Mouse (Mus musculus): ENCODE measurements around the gene Pax4. TPM values are rescaled to one million over a fixed set of nuclear protein-coding genes. Genes with fewer than 3 reads are reported as not detected.

Gene Pax4
- polyA plus RNA-seq, 1 experiment from 2014 or later = not detected

GRCm38 (mm10) chr6:28479865-28480751 is 31.0 kb upstream of the Pax4 start:
- peak overlapping the region; percentile 77 for H3K4me2 ChIP-seq
- H3K27ac ChIP-seq = peak overlapping the region; percentile 84
- under 1% methylated on average over 68 of the region's 68 CpGs for WGBS
- peak; percentile 98 for ATAC-seq (ENCODE audit: insufficient number of reproducible peaks, insufficient read depth, low FRiP score, low TSS enrichment, low read depth)
- peak overlapping the region; percentile 84 for H3K4me3 ChIP-seq (replicated peaks)
- H3K27me3 ChIP-seq = no peaks in the 10 kb centered on the region; the same call in 1 of the 2 replicates
- H3K9me3 ChIP-seq = no peaks in the 10 kb centered on the region
- peak overlapping the region; percentile 85 for H3K9ac ChIP-seq (replicated peaks)
- H3K4me1 ChIP-seq (replicated peaks) = peaks cover 29% of the 10 kb centered on the region
- H3K36me3 ChIP-seq = peaks cover 9% of the 10 kb centered on the region

GRCm38 (mm10) chr6:28474839-28475238 is 25.7 kb upstream of the Pax4 start, which contains the start of gene Snd1:
Gene Snd1, plus strand, starts transcription at chr6:28475139.
- ATAC-seq (ENCODE audit: insufficient number of reproducible peaks, insufficient read depth, low FRiP score, low TSS enrichment, low read depth) = no peak
- Histone ChIP-seq H3K4me3 (replicated peaks) (no peak within 1 kb of the TSS), H3K27ac (no peak within 1 kb of the TSS), H3K36me3 (no peaks in the 10 kb centered on the region), H3K9me3 (no peaks in the 10 kb centered on the region), H3K4me1 (replicated peaks) (peaks cover 4% of the 10 kb centered on the region; the same call in 1 of the 2 replicates), H3K27me3 (no peaks in the 10 kb centered on the region; the same call in 1 of the 2 replicates), H3K9ac (replicated peaks) (no peak within 1 kb of the TSS), H3K4me2 (no peak within 1 kb of the TSS)
- 82% methylated on average over 5 of the region's 5 CpGs for WGBS

GRCm38 (mm10) chr6:28474211-28474610 is 25.1 kb upstream of the Pax4 start:
- H3K27me3 ChIP-seq = no peaks in the 10 kb centered on the region; the same call in 1 of the 2 replicates
- H3K4me1 ChIP-seq (replicated peaks) = peaks cover 3% of the 10 kb centered on the region; the same call in 1 of the 2 replicates
- no peak overlapping the region for H3K9ac ChIP-seq (replicated peaks)
- no peak overlapping the region for H3K4me2 ChIP-seq
- ATAC-seq (ENCODE audit: insufficient number of reproducible peaks, insufficient read depth, low FRiP score, low TSS enrichment, low read depth) = no peak
- H3K4me3 ChIP-seq (replicated peaks) = no peak overlapping the region
- 79% methylated on average over 4 of the region's 4 CpGs for WGBS
- H3K9me3 ChIP-seq = no peaks in the 10 kb centered on the region
- H3K27ac ChIP-seq = no peak overlapping the region
- H3K36me3 ChIP-seq = no peaks in the 10 kb centered on the region

- no peak overlapping the region for H3K9ac ChIP-seq (replicated peaks)
- no peaks in the 10 kb centered on the region for H3K27me3 ChIP-seq
- no peak overlapping the region for H3K4me2 ChIP-seq
- H3K36me3 ChIP-seq = no peaks in the 10 kb centered on the region
- no peak for ATAC-seq (ENCODE audit: insufficient number of reproducible peaks, insufficient read depth, low FRiP score, low TSS enrichment, low read depth)
- H3K4me1 ChIP-seq (replicated peaks) = no peaks in the 10 kb centered on the region
- 87% methylated on average over 9 of the region's 9 CpGs for WGBS
- H3K27ac ChIP-seq = no peak overlapping the region
- H3K4me3 ChIP-seq (replicated peaks) = no peak overlapping the region
- H3K9me3 ChIP-seq = no peaks in the 10 kb centered on the region
Observed at GRCm38 (mm10) chr6:28471284-28472035, 22.3 kb upstream of the Pax4 start.

GRCm38 (mm10) chr6:28470621-28471020 is 21.5 kb upstream of the Pax4 start:
- no peaks in the 10 kb centered on the region for H3K27me3 ChIP-seq
- no peaks in the 10 kb centered on the region for H3K36me3 ChIP-seq
- H3K9me3 ChIP-seq = no peaks in the 10 kb centered on the region
- no peak overlapping the region for H3K4me3 ChIP-seq (replicated peaks)
- ATAC-seq (ENCODE audit: insufficient number of reproducible peaks, insufficient read depth, low FRiP score, low TSS enrichment, low read depth) = no peak
- H3K27ac ChIP-seq = no peak overlapping the region
- H3K4me2 ChIP-seq = no peak overlapping the region
- H3K4me1 ChIP-seq (replicated peaks) = no peaks in the 10 kb centered on the region
- 74% methylated on average over 5 of the region's 5 CpGs for WGBS
- no peak overlapping the region for H3K9ac ChIP-seq (replicated peaks)

DNA sequence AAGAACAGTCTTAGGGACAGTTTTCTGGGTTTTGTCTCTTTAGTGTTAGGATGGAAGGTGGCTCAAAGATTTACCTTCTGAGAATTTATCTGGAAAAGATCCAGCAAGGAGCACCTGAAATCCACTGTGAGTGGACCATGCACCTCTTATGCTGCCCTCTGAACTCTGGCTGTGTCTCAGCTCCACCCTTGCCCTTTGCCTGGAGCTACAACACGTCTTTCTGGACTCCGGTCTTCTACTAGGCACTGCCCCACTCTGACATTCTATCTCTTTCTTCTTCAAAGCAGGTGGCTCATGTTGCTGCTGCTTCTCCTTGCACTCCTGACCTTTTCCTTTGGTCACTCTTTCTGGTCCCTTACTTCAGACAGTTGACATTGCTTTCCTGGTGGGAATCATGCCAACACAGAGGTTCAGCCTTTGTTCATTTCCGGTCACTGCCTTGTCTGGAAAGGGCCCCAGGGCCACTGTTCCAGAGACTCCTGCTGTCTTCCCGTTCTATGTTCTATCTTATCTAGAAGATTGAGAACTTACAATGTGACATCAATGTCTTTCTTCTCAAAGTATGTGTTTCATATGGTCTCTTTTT is 21.0 kb upstream of the Pax4 start:
- Histone ChIP-seq H3K9ac (replicated peaks) (no peak overlapping the region), H3K4me1 (replicated peaks) (no peaks in the 10 kb centered on the region), H3K4me3 (replicated peaks) (no peak overlapping the region), H3K4me2 (no peak overlapping the region), H3K9me3 (no peaks in the 10 kb centered on the region), H3K27ac (no peak overlapping the region), H3K27me3 (no peaks in the 10 kb centered on the region), H3K36me3 (no peaks in the 10 kb centered on the region)
- WGBS = 68% methylated on average over 4 of the region's 4 CpGs
- no peak for ATAC-seq (ENCODE audit: insufficient number of reproducible peaks, insufficient read depth, low FRiP score, low TSS enrichment, low read depth)

DNA sequence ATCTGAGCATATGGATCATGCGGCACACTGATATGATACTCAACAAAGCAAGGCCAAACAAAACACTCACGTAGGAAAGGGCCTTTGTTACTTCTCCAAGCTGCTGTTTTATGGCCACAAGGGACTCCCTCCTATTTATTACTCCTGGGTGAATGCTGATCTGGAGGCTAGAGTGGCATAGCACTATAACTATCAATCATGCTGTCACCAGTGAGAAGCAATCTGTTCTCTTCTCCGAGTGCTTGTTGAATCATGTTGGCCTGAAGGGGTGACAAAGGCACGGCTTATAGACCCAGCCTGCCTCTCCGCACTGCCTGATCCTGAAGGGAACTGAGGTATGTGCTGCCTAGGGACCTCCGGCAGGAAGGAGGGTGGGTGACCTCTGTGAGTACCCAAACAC is 15.5 kb upstream of the Pax4 start:
- Histone ChIP-seq H3K4me1 (replicated peaks) (peaks cover 6% of the 10 kb centered on the region; the same call in 1 of the 2 replicates), H3K4me3 (replicated peaks) (no peak overlapping the region), H3K9me3 (no peaks in the 10 kb centered on the region), H3K4me2 (no peak overlapping the region), H3K9ac (replicated peaks) (no peak overlapping the region), H3K27ac (no peak overlapping the region), H3K36me3 (no peaks in the 10 kb centered on the region), H3K27me3 (no peaks in the 10 kb centered on the region)
- WGBS = 14% methylated on average over 6 of the region's 6 CpGs
- ATAC-seq (ENCODE audit: insufficient number of reproducible peaks, insufficient read depth, low FRiP score, low TSS enrichment, low read depth) = no peak

DNA sequence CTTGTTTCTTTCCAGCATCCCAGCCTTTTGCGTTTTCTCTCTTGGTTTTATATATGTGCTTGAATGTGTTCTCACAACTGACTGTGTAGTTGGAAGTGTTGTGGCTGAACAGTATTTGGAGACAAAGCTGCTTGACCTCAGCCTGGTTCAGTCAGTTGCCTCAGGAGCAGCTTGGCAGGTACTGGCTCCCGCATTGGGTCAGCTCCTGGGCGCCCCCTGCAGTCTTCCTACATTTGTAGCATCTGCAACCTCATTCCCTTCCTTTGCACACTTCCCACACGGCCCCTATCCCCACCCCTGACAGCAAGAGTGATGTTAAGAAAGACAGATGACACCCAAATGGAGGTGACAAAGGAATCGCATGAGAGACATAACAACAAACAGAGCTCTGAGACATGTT is 11.4 kb upstream of the Pax4 start:
- H3K4me1 ChIP-seq (replicated peaks) = peaks cover 6% of the 10 kb centered on the region; the same call in 1 of the 2 replicates
- 11% methylated on average over 5 of the region's 5 CpGs for WGBS
- ATAC-seq (ENCODE audit: insufficient number of reproducible peaks, insufficient read depth, low FRiP score, low TSS enrichment, low read depth) = no peak

DNA sequence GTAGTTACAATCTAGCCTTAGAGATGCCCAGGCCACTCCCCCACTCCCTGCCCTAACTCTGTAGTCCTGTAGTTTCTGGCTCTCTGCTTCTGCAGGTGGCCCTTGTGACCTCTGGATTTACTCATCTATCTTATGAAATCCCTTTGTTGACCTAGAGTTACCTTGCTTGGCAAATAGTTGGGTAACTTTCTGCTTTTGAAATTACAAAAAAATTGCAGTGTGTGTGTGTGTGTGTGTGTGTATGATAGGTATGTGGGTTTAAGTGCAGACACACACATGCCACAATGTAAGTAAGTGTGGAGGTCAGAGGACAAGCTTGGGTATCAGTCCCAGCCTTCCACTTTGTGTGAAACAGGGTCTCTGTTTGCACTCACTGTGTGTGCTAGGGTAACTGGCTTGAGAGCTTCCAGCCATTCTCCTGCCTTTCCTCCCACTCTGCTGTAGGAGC is 10.1 kb upstream of the Pax4 start:
- Histone ChIP-seq H3K9ac (replicated peaks) (no peak overlapping the region), H3K4me2 (no peak overlapping the region), H3K4me3 (replicated peaks) (no peak overlapping the region), H3K27me3 (peaks cover 1% of the 10 kb centered on the region), H3K27ac (no peak overlapping the region), H3K36me3 (no peaks in the 10 kb centered on the region), H3K9me3 (no peaks in the 10 kb centered on the region), H3K4me1 (replicated peaks) (peaks cover under 1% of the 10 kb centered on the region; the same call in 1 of the 2 replicates)
- ATAC-seq (ENCODE audit: insufficient number of reproducible peaks, insufficient read depth, low FRiP score, low TSS enrichment, low read depth) = no peak

More for the DNA sequence above, 11.4 kb upstream of the Pax4 start:
- Histone ChIP-seq H3K27ac (no peak overlapping the region), H3K36me3 (no peaks in the 10 kb centered on the region), H3K4me3 (replicated peaks) (no peak overlapping the region), H3K4me2 (no peak overlapping the region), H3K9ac (replicated peaks) (no peak overlapping the region), H3K9me3 (no peaks in the 10 kb centered on the region), H3K27me3 (no peaks in the 10 kb centered on the region; the same call in 1 of the 2 replicates)

DNA sequence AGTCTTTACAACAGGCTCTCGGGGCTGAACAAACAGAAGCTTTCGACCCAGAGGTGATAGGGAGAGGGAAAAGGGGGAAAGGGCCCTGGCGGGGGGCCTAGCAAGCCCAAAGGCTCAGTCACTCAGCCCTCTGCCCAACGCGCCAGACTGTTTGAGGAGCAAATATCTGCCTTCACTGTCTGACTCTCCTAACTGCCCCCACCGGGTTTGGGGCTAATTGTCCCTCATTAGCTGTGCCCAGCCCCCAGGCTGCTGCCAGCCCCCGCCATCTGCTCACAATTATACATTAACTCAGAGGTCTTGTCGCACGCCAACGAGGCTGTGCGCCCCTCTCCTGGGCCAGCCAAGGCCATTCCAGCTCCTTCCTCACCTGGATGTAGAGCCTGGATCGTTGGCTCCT is 1.8 kb upstream of the Pax4 start:
- H3K9ac ChIP-seq (replicated peaks) = no peak overlapping the region
- ATAC-seq (ENCODE audit: insufficient number of reproducible peaks, insufficient read depth, low FRiP score, low TSS enrichment, low read depth) = no peak; the same call in 1 of the 2 replicates
- under 1% methylated on average over 12 of the region's 12 CpGs for WGBS
- H3K4me3 ChIP-seq (replicated peaks) = no peak overlapping the region
- H3K27me3 ChIP-seq = peaks cover 45% of the 10 kb centered on the region
- H3K27ac ChIP-seq = no peak overlapping the region
- H3K9me3 ChIP-seq = no peaks in the 10 kb centered on the region
- no peaks in the 10 kb centered on the region for H3K36me3 ChIP-seq
- H3K4me1 ChIP-seq (replicated peaks) = peaks cover 10% of the 10 kb centered on the region
- peak overlapping the region; percentile 7 for H3K4me2 ChIP-seq

DNA sequence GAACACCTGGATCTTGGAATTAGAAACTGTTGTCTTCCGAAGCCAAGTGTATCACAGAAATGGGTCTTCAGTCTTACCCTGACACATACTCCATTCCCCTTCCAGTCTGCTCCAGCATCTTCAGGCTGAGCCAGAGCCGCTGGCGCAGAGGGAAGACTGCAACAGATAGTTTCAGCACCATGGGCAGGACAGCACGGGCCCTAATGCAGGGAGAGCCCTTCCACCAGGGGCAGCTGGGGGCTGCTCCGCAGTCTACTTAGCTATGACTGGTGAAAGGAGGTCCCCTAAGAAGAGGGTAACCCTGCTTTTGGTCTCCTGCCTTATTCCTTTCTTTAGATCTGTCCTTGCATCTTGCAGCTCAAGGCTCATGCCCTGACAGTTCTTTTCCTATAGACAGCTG is 1.3 kb upstream of the Pax4 start:
- Histone ChIP-seq H3K4me3 (replicated peaks) (no peak overlapping the region), H3K27ac (no peak overlapping the region), H3K4me1 (replicated peaks) (peaks cover 10% of the 10 kb centered on the region), H3K4me2 (peak overlapping the region; percentile 7; the same call in 1 of the 2 replicates), H3K36me3 (no peaks in the 10 kb centered on the region), H3K9me3 (no peaks in the 10 kb centered on the region), H3K27me3 (peaks cover 45% of the 10 kb centered on the region), H3K9ac (replicated peaks) (no peak overlapping the region)
- WGBS = 17% methylated on average over 5 of the region's 5 CpGs
- ATAC-seq (ENCODE audit: insufficient number of reproducible peaks, insufficient read depth, low FRiP score, low TSS enrichment, low read depth) = no peak
